Mouse (Mus musculus) testis, adult 10 weeks (tissue): ENCODE results near the gene Arhgap45. TPM values are rescaled to one million over a fixed set of nuclear protein-coding genes. Genes with fewer than 3 reads are reported as not detected.

Experiments used
- polyA plus RNA-seq: library from polyadenylated mRNA; stranded (reverse); fragments of 350-450 nt; fragmentation: Illumina TruSeq; extraction: RNeasy Lipid Tissue Mini Kit (QIAGEN cat#74804); gene quantifications from one replicate; pipeline ENCODE4 v1.2.3, GENCODE M21; 2014; ENCODE audit warnings: low read depth, low replicate concordance

Gene Arhgap45
- polyA plus RNA-seq = not detected

GRCm38 (mm10) chr10:80016511-80016910 is at the start of gene Arhgap45:
Gene Arhgap45, plus strand, starts transcription at chr10:80016653.

GRCm38 (mm10) chr10:79970415-79971182 is 45.9 kb upstream of the Arhgap45 start, which contains the start of gene Grin3b:
Gene Grin3b, plus strand, starts transcription at chr10:79970715.

DNA sequence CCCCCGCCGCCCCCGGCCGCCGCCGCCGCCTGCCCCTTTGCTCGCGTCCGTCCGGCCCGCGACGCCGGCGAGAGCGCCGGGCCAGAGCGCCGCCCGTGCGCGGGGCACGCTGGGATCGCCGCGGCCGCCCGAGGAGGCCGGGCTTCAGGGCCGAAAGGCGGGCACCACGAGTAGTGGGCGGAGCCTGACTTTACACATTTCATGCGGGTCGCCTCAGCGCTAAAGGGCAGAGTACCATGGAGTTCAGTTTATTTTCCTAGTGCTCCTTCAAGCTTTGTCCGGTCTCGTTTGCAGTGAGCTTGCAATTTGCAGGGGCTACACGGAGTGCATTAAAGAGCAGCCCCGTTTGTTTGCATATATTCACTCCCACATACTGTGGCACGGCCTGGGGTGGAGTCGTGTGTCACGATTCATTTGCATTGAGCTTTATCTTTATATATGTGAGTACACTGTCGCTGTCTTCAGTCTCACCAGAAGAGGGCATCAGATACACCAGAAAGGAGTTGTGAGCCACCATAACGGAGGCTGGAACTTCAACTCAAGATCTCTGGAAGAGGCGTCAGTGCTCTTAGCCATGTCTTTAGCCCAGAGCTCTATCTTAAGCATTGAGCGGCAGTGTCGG is 32.1 kb upstream of the Arhgap45 start, which contains the start of gene Tmem259:
Tmem259 (minus strand) TSS at position 136 of the 622 bp plus-strand sequence.

DNA sequence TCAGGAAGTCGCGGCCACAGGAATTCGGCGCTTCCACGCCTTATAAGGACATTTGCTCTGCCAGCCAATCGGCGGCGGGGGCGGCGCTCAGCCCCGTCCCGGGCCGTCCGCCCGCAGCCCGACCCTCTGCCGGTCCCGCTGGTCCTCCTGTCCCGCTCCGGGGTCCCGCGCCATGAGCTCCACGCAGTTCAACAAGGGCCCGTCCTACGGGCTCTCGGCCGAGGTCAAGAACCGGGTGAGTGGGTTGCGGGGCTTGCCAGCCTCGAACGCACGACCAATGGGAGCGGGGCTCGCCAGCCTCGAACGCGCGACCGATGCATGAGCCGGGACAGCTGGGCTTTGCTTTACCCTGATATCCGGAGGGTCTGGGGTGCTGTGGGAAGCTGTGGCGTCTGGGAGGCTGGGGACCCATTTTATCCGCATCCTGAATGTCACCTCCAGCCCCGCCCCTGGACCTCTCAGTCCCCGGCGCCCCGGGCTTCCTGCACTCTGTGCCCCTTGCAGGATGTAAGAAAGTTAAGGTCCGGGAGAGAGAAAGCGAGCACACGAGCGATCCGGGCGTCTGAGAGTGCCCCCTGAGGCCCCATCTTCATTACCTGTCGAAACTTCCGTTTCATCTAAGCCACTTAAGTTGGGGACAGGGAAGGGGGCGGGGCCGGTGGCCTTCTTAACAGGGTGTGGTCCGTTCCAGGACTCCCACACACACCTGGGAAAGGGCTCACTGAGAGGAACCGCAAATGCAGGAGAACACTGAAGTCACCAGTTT is 27.8 kb upstream of the Arhgap45 start, which contains the start of gene Cnn2:
Cnn2 (plus strand) TSS at position 79 of the 766 bp plus-strand sequence.

DNA sequence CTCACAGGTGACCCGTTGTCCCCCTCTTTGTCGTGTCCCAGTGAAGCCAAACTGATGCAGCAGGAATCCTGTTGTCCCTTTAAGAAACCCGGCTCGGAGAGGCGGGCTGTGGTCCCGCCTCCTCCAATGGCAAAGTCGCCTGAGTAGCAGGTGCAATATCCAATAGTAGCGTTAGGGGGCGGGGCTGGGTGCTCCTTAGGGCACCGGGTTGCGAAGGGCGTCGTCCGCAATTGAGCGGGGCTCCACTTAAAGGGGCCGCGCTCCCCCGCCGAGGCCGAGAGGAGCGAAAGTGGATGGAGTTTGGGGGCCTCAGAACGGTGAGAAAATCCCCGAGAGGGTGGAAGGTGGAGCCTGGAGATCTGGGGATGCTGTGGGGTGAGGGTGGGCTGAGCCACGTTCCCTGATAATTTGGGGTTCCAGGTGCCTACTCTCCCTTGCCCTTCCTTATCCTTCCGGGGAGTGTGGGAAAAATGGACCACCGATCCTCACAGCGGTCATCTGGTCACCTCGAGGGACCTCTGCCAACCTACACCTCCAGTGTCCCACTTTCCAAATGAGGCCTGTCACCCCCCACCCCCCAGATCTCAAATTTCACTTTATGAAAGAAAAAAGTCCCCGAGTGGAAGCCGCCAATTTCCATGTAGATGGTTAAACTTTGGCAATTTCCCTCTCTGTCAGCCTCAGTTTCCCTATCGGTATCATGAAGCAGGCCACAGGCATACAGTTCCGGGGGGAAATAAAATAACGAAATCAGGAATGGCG is 20.0 kb upstream of the Arhgap45 start, which contains the start of gene Abca7:
Abca7 (plus strand) TSS at position 223 of the 762 bp plus-strand sequence.

GRCm38 (mm10) chr10:80039559-80039979 is 23.1 kb downstream of the Arhgap45 start, which contains the start of gene Polr2e:
Gene Polr2e, minus strand, starts transcription at chr10:80039795.

DNA sequence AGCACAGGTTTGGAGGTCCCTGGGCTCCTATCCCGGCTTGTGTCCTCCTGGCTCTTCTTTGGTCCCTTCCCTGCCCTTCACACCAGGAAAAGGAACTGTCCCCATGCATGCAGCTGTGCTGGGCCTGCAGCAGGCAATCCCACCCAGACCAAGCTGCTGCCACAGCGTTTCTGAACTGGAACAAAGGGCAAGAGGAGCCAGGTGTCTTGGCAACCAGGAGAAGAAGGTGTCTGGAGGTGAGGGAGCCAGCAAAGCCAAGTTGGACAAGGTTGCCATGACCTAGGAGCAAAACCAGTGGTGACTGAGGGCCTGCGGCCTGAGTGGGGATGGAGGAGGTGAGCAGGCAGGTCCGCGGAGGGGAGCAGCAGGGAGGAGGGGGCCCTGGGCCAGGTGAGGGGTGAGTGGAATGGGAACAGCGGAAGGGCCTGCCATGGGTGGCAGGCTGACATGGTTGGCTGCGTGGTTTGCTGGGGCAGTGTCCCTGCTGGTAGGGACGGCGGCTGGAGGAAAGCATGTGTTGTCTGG is 30.6 kb downstream of the Arhgap45 start, which contains the start of gene Gpx4:
Gpx4 (plus strand) TSS at position 126 of the 525 bp plus-strand sequence.

Other genes with a start within 250 kb of the Arhgap45 start
- gene Rnf126, start 249.7 kb upstream of the Arhgap45 start, polyA plus RNA-seq = 6.6 TPM
- gene Fstl3, start 239.4 kb upstream of the Arhgap45 start, polyA plus RNA-seq = 3.6 TPM
- not detected for gene Prss57, start 225.7 kb upstream of the Arhgap45 start, polyA plus RNA-seq
- gene Palm, start 223.1 kb upstream of the Arhgap45 start, polyA plus RNA-seq = 0.38 TPM
- not detected for gene Misp, start 195.7 kb upstream of the Arhgap45 start, polyA plus RNA-seq
- gene Ptbp1, start 162.2 kb upstream of the Arhgap45 start, polyA plus RNA-seq = 40.2 TPM
- gene Prtn3, start 142.2 kb upstream of the Arhgap45 start, polyA plus RNA-seq = not detected
- gene Plppr3, start 142.0 kb upstream of the Arhgap45 start, polyA plus RNA-seq = not detected
- gene Elane, start 130.4 kb upstream of the Arhgap45 start, polyA plus RNA-seq = not detected
- gene Cfd, start 125.8 kb upstream of the Arhgap45 start, polyA plus RNA-seq = not detected
- gene Med16, start 107.7 kb upstream of the Arhgap45 start, polyA plus RNA-seq = 0.87 TPM
- gene Gm26602, start 105.8 kb upstream of the Arhgap45 start, polyA plus RNA-seq = not detected
- not detected for gene Kiss1r, start 99.7 kb upstream of the Arhgap45 start, polyA plus RNA-seq
- 1.1 TPM for gene R3hdm4, start 95.4 kb upstream of the Arhgap45 start, polyA plus RNA-seq
- gene Arid3a, start 89.6 kb upstream of the Arhgap45 start, polyA plus RNA-seq = 1.3 TPM
- 2.0 TPM for gene Wdr18, start 56.5 kb upstream of the Arhgap45 start, polyA plus RNA-seq
- gene Grin3b, start 45.9 kb upstream of the Arhgap45 start, polyA plus RNA-seq = not detected
- 1.0 TPM for gene Tmem259, start 32.3 kb upstream of the Arhgap45 start, polyA plus RNA-seq
- 0.48 TPM for gene Cnn2, start 28.1 kb upstream of the Arhgap45 start, polyA plus RNA-seq
- 0.06 TPM for gene Abca7, start 20.2 kb upstream of the Arhgap45 start, polyA plus RNA-seq
- 0.28 TPM for gene Polr2e, start 23.1 kb downstream of the Arhgap45 start, polyA plus RNA-seq
- gene Gpx4, start 30.5 kb downstream of the Arhgap45 start, polyA plus RNA-seq = 260 TPM
- gene Sbno2, start 88.9 kb downstream of the Arhgap45 start, polyA plus RNA-seq = 0.52 TPM
- gene Stk11, start 99.2 kb downstream of the Arhgap45 start, polyA plus RNA-seq = 7.2 TPM
- 0.21 TPM for gene Atp5d, start 122.0 kb downstream of the Arhgap45 start, polyA plus RNA-seq
- gene Cbarp, start 124.2 kb downstream of the Arhgap45 start, polyA plus RNA-seq = not detected
- 3.2 TPM for gene Midn, start 131.6 kb downstream of the Arhgap45 start, polyA plus RNA-seq
- gene Cirbp, start 149.3 kb downstream of the Arhgap45 start, polyA plus RNA-seq = 37.8 TPM
- gene 1600002K03Rik, start 156.3 kb downstream of the Arhgap45 start, polyA plus RNA-seq = 1.1 TPM
- 0.39 TPM for gene Efna2, start 162.8 kb downstream of the Arhgap45 start, polyA plus RNA-seq
- 72.4 TPM for gene Mum1, start 209.8 kb downstream of the Arhgap45 start, polyA plus RNA-seq
- 0.88 TPM for gene Ndufs7, start 232.5 kb downstream of the Arhgap45 start, polyA plus RNA-seq
- gene Gamt, start 244.4 kb downstream of the Arhgap45 start, polyA plus RNA-seq = 1.2 TPM
- 43.5 TPM for gene Dazap1, start 244.8 kb downstream of the Arhgap45 start, polyA plus RNA-seq